Mouse (Mus musculus): Measurements from ENCODE around the gene Clint1. TPM values are rescaled to one million over a fixed set of nuclear protein-coding genes. Genes with fewer than 3 reads are reported as not detected.
A peak's percentile ranks its signal among the peaks of the same experiment; 100 is the strongest.
"Not testable (repeated sequence)": the region's sequence is repeated elsewhere in the genome, so short reads cannot be mapped to it uniquely, and the experiment has no call there.

Gene Clint1
- polyA plus RNA-seq, 1 experiment from 2014 or later: 84.5 TPM

DNA sequence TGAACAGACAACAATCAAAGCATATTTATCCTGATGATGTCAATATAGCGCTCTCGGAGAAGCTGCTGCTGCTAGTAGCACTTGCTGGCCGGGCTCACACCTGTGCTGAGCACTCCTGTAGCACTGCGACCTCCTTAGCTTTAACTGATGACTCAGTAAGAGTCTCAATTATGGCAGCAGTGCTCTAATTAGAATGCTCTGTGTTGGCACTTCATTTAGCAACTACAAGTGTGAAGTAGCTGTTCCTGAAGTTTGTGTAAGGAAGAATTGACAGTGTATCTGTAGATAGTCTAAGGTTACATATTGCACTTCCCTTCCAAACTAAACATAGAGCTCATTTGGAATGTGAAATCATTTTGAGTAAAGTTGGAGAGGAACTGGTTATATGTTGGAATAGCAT lies 14.7 kb downstream of the Clint1 start:
- no peak for ATAC-seq (ENCODE audit: insufficient number of reproducible peaks, low FRiP score, low TSS enrichment, low read depth)
- 0 out of 2 replicates have a peak, but pooled peaks cover 2% of the 10 kb centered on the region for H3K36me3 ChIP-seq
- peaks cover 5% of the 10 kb centered on the region; the same call in 1 of the 2 replicates for H3K4me1 ChIP-seq
- no peak overlapping the region for H3K27ac ChIP-seq
- no peaks in the 10 kb centered on the region for H3K27me3 ChIP-seq
- no peak overlapping the region for H3K4me2 ChIP-seq
- WGBS: 82% methylated on average over 4 of the region's 4 CpGs
- H3K9ac ChIP-seq: no peak overlapping the region
- no peaks in the 10 kb centered on the region for H3K9me3 ChIP-seq
- no peak overlapping the region for H3K4me3 ChIP-seq

DNA sequence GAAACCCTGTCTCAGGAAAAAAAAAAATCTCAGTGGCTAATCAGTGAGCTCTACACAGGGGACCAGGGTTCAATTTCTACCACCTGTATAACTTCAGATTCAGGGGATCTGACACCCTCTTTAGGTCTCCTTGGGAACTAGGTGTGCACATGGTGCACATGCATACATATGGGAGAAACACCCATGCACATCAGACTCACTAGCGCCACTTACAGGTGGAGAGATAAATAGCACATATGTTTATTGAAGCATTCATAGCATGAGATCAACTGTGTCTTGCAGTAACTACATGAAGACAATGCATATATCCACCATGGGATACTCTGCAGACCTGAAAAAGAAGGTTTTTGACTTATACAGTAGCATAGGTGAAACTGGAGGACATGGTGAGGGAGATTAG lies 21.8 kb downstream of the Clint1 start:
- Histone ChIP-seq H3K27me3 (no peaks in the 10 kb centered on the region), H3K4me2 (no peak overlapping the region), H3K27ac (no peak overlapping the region), H3K4me3 (no peak overlapping the region), H3K4me1 (peaks cover 5% of the 10 kb centered on the region; the same call in 1 of the 2 replicates), H3K9me3 (no peaks in the 10 kb centered on the region), H3K36me3 (no peaks in the 10 kb centered on the region), H3K9ac (no peak overlapping the region)
- ATAC-seq (ENCODE audit: insufficient number of reproducible peaks, low FRiP score, low TSS enrichment, low read depth): no peak
- 76% methylated on average over 1 of the region's 1 CpGs for WGBS

DNA sequence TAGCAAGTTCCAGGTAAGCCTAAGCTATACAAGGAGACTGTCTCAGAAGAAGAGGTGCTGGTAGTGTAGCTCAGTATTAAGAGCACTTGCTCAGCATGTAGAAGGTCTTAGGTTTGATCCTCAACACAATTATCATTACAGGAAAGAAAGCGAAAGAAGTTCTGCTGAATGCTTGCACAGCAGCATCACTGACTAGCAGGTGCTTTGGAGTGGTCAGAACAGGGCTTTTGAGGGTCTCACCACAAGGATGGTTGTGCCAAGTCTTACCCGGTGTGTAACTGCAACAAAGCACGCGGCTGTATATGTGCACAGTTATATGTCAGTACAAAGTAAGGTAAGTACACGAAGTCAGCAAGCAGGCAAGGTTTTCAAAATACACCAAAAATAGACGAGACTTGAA lies 22.4 kb downstream of the Clint1 start:
- H3K27me3 ChIP-seq: no peaks in the 10 kb centered on the region
- WGBS: 95% methylated on average over 6 of the region's 6 CpGs
- no peaks in the 10 kb centered on the region for H3K36me3 ChIP-seq
- no peak overlapping the region for H3K4me3 ChIP-seq
- H3K27ac ChIP-seq: no peak overlapping the region
- peaks cover 5% of the 10 kb centered on the region; the same call in 1 of the 2 replicates for H3K4me1 ChIP-seq
- ATAC-seq (ENCODE audit: insufficient number of reproducible peaks, low FRiP score, low TSS enrichment, low read depth): no peak
- H3K9ac ChIP-seq: no peak overlapping the region
- H3K4me2 ChIP-seq: no peak overlapping the region
- H3K9me3 ChIP-seq: no peaks in the 10 kb centered on the region

DNA sequence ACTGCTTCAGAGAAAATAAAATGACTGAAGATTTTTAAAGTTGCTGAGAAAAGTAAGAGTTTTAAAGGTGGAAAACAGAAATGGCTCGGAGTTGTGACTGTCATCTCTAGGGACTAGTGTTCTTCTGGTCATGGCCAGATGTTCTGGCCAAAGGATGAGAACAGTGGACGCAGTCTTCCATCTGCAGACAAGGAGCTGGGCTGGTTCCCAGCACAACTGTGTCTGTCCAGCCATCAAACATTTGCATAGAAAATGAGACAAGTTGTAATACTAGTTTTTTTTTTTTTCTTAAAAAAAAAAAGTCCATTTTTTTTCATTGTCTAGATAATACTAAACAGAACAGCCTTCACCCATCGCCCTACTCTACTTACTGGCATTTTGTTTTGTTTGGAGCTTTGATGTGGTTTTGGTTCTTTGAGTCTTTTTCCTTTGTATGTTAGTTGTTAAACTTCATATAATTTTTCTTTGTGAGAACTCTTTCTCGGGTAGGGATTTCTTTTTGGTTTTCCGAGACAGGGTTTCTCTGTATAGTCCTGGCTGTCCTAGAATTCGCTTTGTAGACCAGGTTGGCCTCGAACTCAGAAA lies 23.6 kb downstream of the Clint1 start:
- Histone ChIP-seq H3K9me3 (no peaks in the 10 kb centered on the region), H3K27ac (no peak overlapping the region), H3K9ac (no peak overlapping the region), H3K4me2 (no peak overlapping the region), H3K4me1 (peaks cover 11% of the 10 kb centered on the region), H3K4me3 (no peak overlapping the region), H3K36me3 (no peaks in the 10 kb centered on the region), H3K27me3 (no peaks in the 10 kb centered on the region)
- ATAC-seq (ENCODE audit: insufficient number of reproducible peaks, low FRiP score, low TSS enrichment, low read depth): no peak
- WGBS: 89% methylated on average over 7 of the region's 7 CpGs

DNA sequence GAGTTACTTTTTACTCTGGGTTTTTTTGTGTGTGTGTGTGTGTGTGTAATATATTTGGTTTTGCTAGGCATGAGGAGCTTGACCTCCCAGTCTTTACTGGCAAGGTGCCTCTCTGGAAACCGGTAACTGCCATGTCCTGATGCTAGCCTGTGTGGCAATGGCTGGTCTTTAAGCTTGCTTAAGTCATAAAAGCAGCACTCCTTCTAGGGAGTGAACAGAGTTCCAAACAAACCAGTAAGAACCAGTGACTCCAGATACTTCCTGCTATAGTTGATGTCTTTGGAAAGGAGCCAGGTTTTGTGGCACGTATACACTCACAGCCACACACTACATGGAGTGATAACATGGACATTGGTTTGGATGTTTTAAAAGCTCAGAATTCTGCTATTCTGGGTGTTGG lies 24.2 kb downstream of the Clint1 start:
- Histone ChIP-seq H3K27ac (no peak overlapping the region), H3K27me3 (no peaks in the 10 kb centered on the region), H3K9ac (no peak overlapping the region), H3K36me3 (no peaks in the 10 kb centered on the region), H3K4me2 (no peak overlapping the region), H3K4me3 (no peak overlapping the region), H3K9me3 (no peaks in the 10 kb centered on the region), H3K4me1 (peaks cover 17% of the 10 kb centered on the region)
- WGBS: 71% methylated on average over 2 of the region's 2 CpGs
- no peak for ATAC-seq (ENCODE audit: insufficient number of reproducible peaks, low FRiP score, low TSS enrichment, low read depth)

DNA sequence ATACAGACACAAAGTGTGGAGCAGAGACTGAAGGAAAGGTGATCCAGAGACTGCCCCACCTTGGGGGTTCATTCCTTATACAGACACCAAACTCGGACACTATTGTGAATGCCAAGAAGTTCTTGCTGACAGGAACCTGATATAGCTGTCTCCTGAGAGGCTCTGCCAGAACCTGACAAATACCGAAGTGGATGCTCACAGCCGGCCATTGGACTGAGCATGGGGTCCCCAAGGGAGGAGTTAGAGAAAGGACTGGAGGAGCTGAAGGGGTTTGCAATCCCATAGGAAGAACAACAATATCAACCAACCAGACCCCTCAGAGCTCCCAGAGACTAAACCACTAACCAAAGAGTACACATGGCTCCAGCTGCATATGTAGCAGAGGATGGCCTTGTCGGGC lies 27.5 kb downstream of the Clint1 start:
- not testable (repeated sequence) for H3K27ac ChIP-seq; H3K9me3 ChIP-seq; ATAC-seq (ENCODE audit: insufficient number of reproducible peaks, low FRiP score, low TSS enrichment, low read depth); H3K4me2 ChIP-seq; H3K36me3 ChIP-seq; H3K27me3 ChIP-seq; H3K9ac ChIP-seq; H3K4me3 ChIP-seq
- H3K4me1 ChIP-seq: peaks cover 33% of the 10 kb centered on the region
- WGBS: 68% methylated on average over 4 of the region's 4 CpGs

DNA sequence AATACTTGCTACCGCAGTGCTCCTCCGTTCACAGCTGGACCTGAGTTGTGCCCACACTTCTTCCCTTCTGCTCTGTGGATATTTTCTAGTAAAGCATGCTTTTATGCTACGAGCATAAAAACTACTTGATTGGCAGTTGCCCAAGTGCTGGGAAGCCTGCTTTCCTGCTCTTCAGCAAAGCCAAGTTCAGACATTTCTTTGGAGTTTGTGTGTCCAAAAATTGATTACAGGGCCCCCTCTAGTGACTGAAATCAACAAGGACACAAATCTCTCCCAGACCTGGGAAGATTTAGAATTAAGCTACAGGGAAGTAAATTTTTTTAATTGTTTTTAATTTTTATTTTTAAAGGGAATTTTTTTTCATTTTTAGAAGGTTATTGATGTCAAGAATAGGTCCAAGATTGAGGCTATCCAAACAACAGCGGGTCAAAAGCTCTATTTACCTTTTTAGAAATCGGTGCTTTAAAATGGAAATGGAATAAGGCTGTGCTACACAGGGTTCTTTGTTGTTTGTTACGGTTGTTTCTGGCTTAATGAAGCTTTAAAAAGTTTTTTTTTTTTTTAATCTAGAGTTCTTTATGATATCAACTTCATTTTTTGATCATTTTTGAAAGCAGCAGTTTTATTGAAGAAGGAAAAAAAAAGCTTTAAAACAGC lies 29.3 kb downstream of the Clint1 start:
- no peak for ATAC-seq (ENCODE audit: insufficient number of reproducible peaks, low FRiP score, low TSS enrichment, low read depth)

DNA sequence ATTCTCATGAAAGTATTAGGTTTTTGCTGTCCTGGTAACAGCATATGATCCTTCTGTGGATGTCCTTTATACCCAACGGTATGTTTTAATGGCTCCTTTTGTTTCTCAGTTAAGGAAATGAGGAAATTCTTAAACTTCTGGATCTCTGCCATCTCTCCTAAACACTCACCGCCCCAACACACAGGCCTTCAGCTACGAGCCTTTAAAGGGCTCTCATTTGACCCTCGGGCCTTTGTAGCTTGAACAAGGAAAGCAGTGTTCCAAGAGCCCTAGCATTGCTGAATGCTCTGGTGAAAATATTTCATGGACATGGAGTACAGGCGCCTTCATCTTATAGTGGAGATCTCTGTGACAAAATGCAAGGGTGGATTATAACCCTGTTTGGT lies 29.8 kb downstream of the Clint1 start:
- no peak overlapping the region for H3K4me3 ChIP-seq
- peaks cover 15% of the 10 kb centered on the region for H3K36me3 ChIP-seq
- H3K4me2 ChIP-seq: no peak overlapping the region
- ATAC-seq (ENCODE audit: insufficient number of reproducible peaks, low FRiP score, low TSS enrichment, low read depth): no peak
- peaks cover 33% of the 10 kb centered on the region for H3K4me1 ChIP-seq
- H3K27me3 ChIP-seq: no peaks in the 10 kb centered on the region
- H3K27ac ChIP-seq: peak overlapping the region; percentile 71
- whole genome bisulfite sequencing: 20% methylated on average over 5 of the region's 5 CpGs
- no peaks in the 10 kb centered on the region for H3K9me3 ChIP-seq
- no peak overlapping the region for H3K9ac ChIP-seq

More for the DNA sequence above, 29.3 kb downstream of the Clint1 start:
- 27% methylated on average over 6 of the region's 6 CpGs for WGBS
- peaks cover 33% of the 10 kb centered on the region for H3K4me1 ChIP-seq
- H3K27ac ChIP-seq: peak overlapping the region; percentile 68
- no peak overlapping the region for H3K4me3 ChIP-seq
- no peak overlapping the region for H3K4me2 ChIP-seq
- H3K27me3 ChIP-seq: no peaks in the 10 kb centered on the region
- no peaks in the 10 kb centered on the region for H3K9me3 ChIP-seq
- peaks cover 11% of the 10 kb centered on the region for H3K36me3 ChIP-seq
- H3K9ac ChIP-seq: no peak overlapping the region

DNA sequence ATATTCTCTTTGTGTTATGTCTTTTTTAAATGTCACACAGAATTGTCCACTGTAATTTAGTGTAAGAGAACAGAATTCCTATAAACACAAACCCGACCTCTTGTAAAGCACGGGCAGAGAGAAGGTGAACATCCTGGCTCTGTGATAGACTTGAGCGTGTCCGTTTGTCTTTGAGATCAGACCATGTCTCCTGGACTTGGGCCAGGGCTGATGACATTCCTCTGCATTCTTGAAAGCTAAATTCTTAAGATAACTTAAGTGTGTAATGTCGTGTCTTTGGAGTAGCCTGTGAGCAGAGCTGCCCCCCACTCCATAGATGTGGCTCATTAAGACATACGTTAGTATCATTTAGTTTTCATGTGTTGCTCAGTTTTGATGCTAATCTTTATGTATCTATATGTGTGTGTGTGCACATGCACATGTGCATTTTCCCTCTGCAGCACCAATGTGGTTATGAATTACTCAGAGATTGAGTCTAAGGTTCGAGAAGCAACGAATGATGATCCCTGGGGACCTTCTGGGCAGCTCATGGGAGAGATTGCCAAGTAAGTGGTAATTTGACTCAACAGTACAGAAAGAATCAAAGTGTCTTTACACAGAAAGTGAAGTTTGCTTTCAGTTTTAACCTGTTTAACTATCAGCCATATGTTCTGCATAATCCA lies 31.6 kb downstream of the Clint1 start:
- WGBS: 34% methylated on average over 8 of the region's 8 CpGs
- Histone ChIP-seq H3K27me3 (no peaks in the 10 kb centered on the region), H3K9ac (no peak overlapping the region), H3K9me3 (no peaks in the 10 kb centered on the region), H3K4me2 (no peak overlapping the region), H3K4me3 (no peak overlapping the region), H3K36me3 (peaks cover 20% of the 10 kb centered on the region), H3K4me1 (peaks cover 28% of the 10 kb centered on the region), H3K27ac (no peak overlapping the region)
- no peak for ATAC-seq (ENCODE audit: insufficient number of reproducible peaks, low FRiP score, low TSS enrichment, low read depth)

DNA sequence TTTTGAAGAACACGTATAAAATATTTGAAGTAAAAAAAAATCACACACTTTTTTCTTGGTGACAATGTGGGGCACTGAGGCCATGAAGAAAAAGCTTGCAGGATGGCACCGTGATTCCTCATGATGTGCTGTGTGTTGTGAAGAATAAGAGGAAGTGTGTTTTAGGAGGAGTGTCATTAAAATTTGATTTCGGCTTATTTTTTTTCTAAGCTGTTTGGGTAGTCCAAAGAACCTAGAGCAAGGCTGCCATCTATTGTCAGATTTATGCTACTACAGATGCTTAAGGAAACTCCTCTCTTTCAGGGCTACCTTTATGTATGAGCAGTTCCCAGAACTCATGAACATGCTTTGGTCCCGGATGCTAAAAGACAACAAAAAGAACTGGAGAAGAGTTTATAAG lies 32.2 kb downstream of the Clint1 start:
- Histone ChIP-seq H3K4me3 (no peak overlapping the region), H3K27ac (no peak overlapping the region), H3K36me3 (peaks cover 26% of the 10 kb centered on the region), H3K9me3 (no peaks in the 10 kb centered on the region), H3K4me1 (peaks cover 28% of the 10 kb centered on the region), H3K4me2 (no peak overlapping the region), H3K9ac (no peak overlapping the region), H3K27me3 (no peaks in the 10 kb centered on the region)
- 34% methylated on average over 4 of the region's 4 CpGs for WGBS
- no peak for ATAC-seq (ENCODE audit: insufficient number of reproducible peaks, low FRiP score, low TSS enrichment, low read depth)

DNA sequence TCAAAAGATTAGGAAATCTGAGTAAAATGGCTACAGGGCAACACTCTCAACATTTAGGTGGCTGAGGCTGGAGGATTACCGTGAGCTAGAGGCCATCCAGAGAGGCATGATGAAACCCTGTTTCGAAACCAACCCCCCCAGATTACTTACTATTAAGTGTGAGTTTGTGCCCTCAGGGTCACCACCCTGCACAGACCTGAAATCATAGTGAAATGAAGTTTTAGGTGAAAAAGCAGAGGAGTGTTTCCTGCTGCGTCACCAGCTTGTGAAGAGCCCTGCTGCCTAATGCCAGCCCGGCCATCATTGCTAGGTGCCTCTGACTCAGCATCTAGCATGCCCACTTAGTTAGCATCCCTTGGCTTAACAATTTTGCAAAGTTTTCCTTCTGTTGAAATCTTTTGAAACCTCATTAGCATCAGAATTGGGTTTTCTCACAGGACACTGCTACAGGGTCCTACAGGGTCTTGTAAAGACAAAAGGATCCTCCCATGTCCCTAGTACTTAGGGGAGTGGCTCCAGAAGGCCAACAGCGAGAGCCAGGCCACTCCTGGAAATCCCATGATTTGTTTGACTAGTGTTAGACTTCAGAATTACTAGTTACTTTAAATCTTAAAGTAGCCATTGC lies 33.9 kb downstream of the Clint1 start:
- Histone ChIP-seq H3K36me3 (peaks cover 42% of the 10 kb centered on the region), H3K27ac (no peak overlapping the region)

DNA sequence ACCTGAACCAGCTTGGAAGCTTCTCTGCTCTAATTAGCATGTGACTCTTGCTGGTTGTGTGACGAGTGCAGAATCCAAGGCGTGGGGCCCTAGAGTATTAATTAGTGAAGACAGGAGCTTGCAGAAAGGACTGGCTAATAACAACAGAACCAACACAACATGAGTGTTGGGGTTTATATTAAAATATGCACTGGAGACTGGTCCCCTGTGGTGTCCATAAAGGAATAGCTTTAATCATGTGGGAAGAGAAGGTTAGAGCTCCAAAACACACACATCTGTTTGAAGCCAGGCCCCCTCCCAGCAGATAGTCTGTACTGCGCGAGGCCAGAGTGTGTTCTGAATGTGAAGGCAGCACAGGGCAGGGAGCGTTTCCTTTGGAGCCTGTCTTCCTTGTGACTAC lies 34.7 kb downstream of the Clint1 start:
- no peak for ATAC-seq (ENCODE audit: insufficient number of reproducible peaks, low FRiP score, low TSS enrichment, low read depth)
- Histone ChIP-seq H3K4me1 (peaks cover 15% of the 10 kb centered on the region), H3K27me3 (no peaks in the 10 kb centered on the region), H3K27ac (no peak overlapping the region), H3K4me3 (no peak overlapping the region), H3K36me3 (peaks cover 48% of the 10 kb centered on the region), H3K9ac (no peak overlapping the region), H3K9me3 (no peaks in the 10 kb centered on the region), H3K4me2 (no peak overlapping the region)
- WGBS: 57% methylated on average over 5 of the region's 5 CpGs

More for the DNA sequence above, 33.9 kb downstream of the Clint1 start:
- Histone ChIP-seq H3K9me3 (no peaks in the 10 kb centered on the region), H3K9ac (no peak overlapping the region), H3K4me3 (no peak overlapping the region), H3K4me1 (peaks cover 19% of the 10 kb centered on the region), H3K27me3 (no peaks in the 10 kb centered on the region), H3K4me2 (no peak overlapping the region)
- ATAC-seq (ENCODE audit: insufficient number of reproducible peaks, low FRiP score, low TSS enrichment, low read depth): no peak
- WGBS: 79% methylated on average over 5 of the region's 5 CpGs
